Mouse (Mus musculus) myocyte (in vitro differentiated cells): ENCODE measurements around the gene Mdh1. TPM values are rescaled to one million over a fixed set of nuclear protein-coding genes. Genes with fewer than 3 reads are reported as not detected.

Source experiments
- H3K27me3 ChIP-seq: one replicate; pipeline ENCODE4 v1.6.1; 2011; ENCODE audit not compliant: control insufficient read depth, insufficient read depth, insufficient read length
- H3K36me3 ChIP-seq: one replicate; pipeline ENCODE4 v1.6.1; 2011; ENCODE audit not compliant: control insufficient read depth, insufficient read depth
- H3K4me2 ChIP-seq: one replicate; pipeline ENCODE4 v1.6.1; 2011; ENCODE audit warnings: low read depth, control low read depth
- H3K4me3 ChIP-seq: one replicate; pipeline ENCODE4 v1.5.1; 2011; ENCODE audit warnings: mild to moderate bottlenecking, control low read depth, moderate library complexity
- H3K79me2 ChIP-seq: one replicate; pipeline ENCODE4 v1.6.1; 2011; ENCODE audit not compliant: control insufficient read depth, insufficient read depth
- H3ac ChIP-seq: one replicate; pipeline ENCODE4 v1.6.1; 2011; ENCODE audit not compliant: control insufficient read depth, insufficient read length
- CEBPB ChIP-seq: IDR thresholded peaks from 2 replicates; pipeline ENCODE4 v1.6.1; 2011; ENCODE audit warnings: mild to moderate bottlenecking, moderate library complexity; ENCODE audit not compliant: poor library complexity, insufficient read depth, severe bottlenecking
- E2F4 ChIP-seq: IDR thresholded peaks from one replicate; pipeline ENCODE4 v1.6.1; 2011; ENCODE audit warnings: mild to moderate bottlenecking, control low read depth, moderate library complexity; ENCODE audit not compliant: insufficient read depth
- MAX ChIP-seq: IDR thresholded peaks from one replicate; pipeline ENCODE4 v1.6.1; 2011; ENCODE audit warnings: low read depth, mild to moderate bottlenecking, control low read depth
- MYOD1 ChIP-seq, 3 experiments: IDR thresholded peaks; one replicate each; pipeline ENCODE4 v1.6.1; 2011; ENCODE audit warnings: control low read depth in 2 of 3, low read depth in 2 of 3, mild to moderate bottlenecking in 2 of 3, moderate library complexity in 1 of 3; ENCODE audit not compliant: insufficient read length in 2 of 3, control insufficient read depth in 1 of 3
- MYOG ChIP-seq, 3 experiments: IDR thresholded peaks; one replicate each; pipeline ENCODE4 v1.6.1; 2011; ENCODE audit warnings: control low read depth in 2 of 3, low read depth in 2 of 3, mild to moderate bottlenecking in 2 of 3; ENCODE audit not compliant: insufficient read length in 2 of 3, control insufficient read depth in 1 of 3, insufficient read depth in 1 of 3
- POLR2A ChIP-seq: IDR thresholded peaks from one replicate; pipeline ENCODE4 v1.6.1; 2011; ENCODE audit warnings: low read depth, mild to moderate bottlenecking, control low read depth, moderate library complexity; ENCODE audit not compliant: insufficient read length
- POLR2AphosphoS2 ChIP-seq: IDR thresholded peaks from one replicate; pipeline ENCODE4 v1.6.1; 2011; ENCODE audit warnings: low read depth, control low read depth; ENCODE audit not compliant: insufficient read length
- REST ChIP-seq: IDR thresholded peaks from one replicate; pipeline ENCODE4 v1.6.1; 2011; ENCODE audit warnings: mild to moderate bottlenecking, control low read depth, moderate library complexity; ENCODE audit not compliant: insufficient read depth, insufficient read length
- SRF ChIP-seq: IDR thresholded peaks from one replicate; pipeline ENCODE4 v1.6.1; 2011; ENCODE audit warnings: low read depth; ENCODE audit not compliant: control insufficient read depth, insufficient read length
- TCF12 ChIP-seq: IDR thresholded peaks from one replicate; pipeline ENCODE4 v1.6.1; 2011; ENCODE audit warnings: mild to moderate bottlenecking, control low read depth; ENCODE audit not compliant: poor library complexity, insufficient read depth, severe bottlenecking
- TCF3 ChIP-seq: IDR thresholded peaks from one replicate; pipeline ENCODE4 v1.6.1; 2011; ENCODE audit warnings: low read depth, control low read depth; ENCODE audit not compliant: insufficient read length
- USF1 ChIP-seq: IDR thresholded peaks from one replicate; pipeline ENCODE4 v1.6.1; 2011; ENCODE audit warnings: low read depth, mild to moderate bottlenecking, control low read depth, moderate library complexity
- polyA plus RNA-seq: library from polyadenylated mRNA; unstranded; fragments of >200 nt; fragmentation: generic; extraction: Trizol; gene quantifications from one replicate; pipeline ENCODE4 v1.2.1, GENCODE M21; 2012; ENCODE audit warnings: missing spikeins

Gene Mdh1
- polyA plus RNA-seq, 1 experiment = 184 TPM

DNA sequence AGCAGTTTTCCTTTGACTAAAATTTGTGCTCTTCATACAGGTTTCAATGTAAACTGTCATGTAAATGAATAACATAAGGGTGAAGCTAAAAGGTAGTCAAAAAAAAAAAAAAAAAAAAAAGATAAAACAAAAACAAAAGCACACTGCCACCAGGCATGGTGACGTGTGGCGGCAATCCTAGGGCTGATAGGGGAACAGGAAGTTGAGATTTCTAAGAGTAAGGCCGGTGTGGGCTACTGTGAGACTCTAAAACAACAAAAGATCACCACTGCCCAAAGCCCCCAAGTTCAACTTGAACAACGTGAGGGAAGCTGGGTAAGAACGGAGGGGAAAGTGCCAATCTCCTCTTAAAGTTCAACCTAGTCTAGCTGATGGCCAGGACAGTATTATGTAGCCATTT is 3.2 kb downstream of the Mdh1 start:
- no peak for TF ChIP-seq TCF12
- TF ChIP-seq CEBPB = no peak
- TF ChIP-seq POLR2AphosphoS2 = no peak
- TF ChIP-seq USF1 = no peak
- TF ChIP-seq SRF = no peak
- TF ChIP-seq TCF3 = no peak
- no peak for TF ChIP-seq MYOG (IDR thresholded peaks at IDR 0.05; ENCODE audit: control insufficient read depth in 1 of 3, insufficient read depth in 1 of 3, insufficient read length in 2 of 3, low read depth in 2 of 3)
- peak overlapping the region; percentile 87 for H3K4me3 ChIP-seq
- no peak overlapping the region for H3ac ChIP-seq
- H3K79me2 ChIP-seq = peaks cover 48% of the 10 kb centered on the region
- peak overlapping the region; percentile 85 for H3K4me2 ChIP-seq
- no peaks in the 10 kb centered on the region for H3K27me3 ChIP-seq
- peaks cover 18% of the 10 kb centered on the region for H3K36me3 ChIP-seq

DNA sequence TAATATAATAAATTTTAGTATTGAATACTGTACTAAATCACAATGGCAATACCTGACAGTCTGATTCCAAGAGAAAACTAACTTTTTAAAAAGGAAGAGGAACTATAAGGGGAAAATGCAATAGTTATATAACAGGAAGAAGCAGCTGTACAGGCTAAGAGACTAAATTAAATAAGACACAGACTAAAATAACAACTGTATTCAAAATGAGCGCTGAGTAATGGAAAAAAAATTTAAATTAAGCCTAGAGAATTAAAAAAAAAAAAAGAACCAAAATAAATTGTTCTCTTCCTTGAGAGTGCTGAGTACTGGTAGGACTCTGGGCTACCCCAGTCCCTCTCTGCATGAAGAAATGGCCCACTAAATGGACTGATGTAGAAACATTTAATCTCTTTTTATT is 4.4 kb downstream of the Mdh1 start:
- Histone ChIP-seq H3ac (no peak overlapping the region), H3K36me3 (peaks cover 18% of the 10 kb centered on the region), H3K79me2 (peaks cover 48% of the 10 kb centered on the region), H3K4me2 (peak overlapping the region; percentile 35), H3K27me3 (no peaks in the 10 kb centered on the region), H3K4me3 (no peak overlapping the region)
- no peak for TF ChIP-seq MYOG (IDR thresholded peaks at IDR 0.05; ENCODE audit: control insufficient read depth in 1 of 3, insufficient read depth in 1 of 3, insufficient read length in 2 of 3, low read depth in 2 of 3)
- no peak for TF ChIP-seq CEBPB
- TF ChIP-seq TCF3 = no peak
- no peak for TF ChIP-seq TCF12
- TF ChIP-seq USF1 = no peak
- no peak for TF ChIP-seq POLR2AphosphoS2
- no peak for TF ChIP-seq MAX
- TF ChIP-seq MYOD1 (IDR thresholded peaks at IDR 0.05; ENCODE audit: control insufficient read depth in 1 of 3, insufficient read length in 2 of 3, low read depth in 2 of 3) = no peak
- TF ChIP-seq REST = no peak
- no peak for TF ChIP-seq SRF
- no peak for TF ChIP-seq POLR2A
- TF ChIP-seq E2F4 = no peak

DNA sequence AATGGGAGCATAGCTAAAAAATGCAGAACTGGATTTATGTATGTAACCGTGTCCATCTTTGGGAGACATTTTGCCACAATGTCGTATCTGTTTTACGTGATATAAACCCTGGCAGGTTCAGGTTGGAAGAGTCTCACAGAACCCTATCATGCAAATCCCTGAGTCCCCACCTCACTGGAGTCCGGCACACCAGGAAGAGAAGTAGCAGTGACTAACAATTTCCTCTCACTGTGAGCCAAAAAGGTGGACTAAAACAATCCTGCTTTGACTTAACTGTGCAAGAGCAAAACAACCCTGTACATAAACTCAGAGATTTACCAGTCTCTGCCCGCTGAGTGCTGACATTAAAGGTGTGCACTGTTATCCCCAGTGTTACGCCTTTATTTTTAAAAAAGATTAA is 5.2 kb downstream of the Mdh1 start:
- H3K4me3 ChIP-seq = no peak overlapping the region
- TF ChIP-seq MYOD1 (IDR thresholded peaks at IDR 0.05; ENCODE audit: control insufficient read depth in 1 of 3, insufficient read length in 2 of 3, low read depth in 2 of 3) (no peak), POLR2A (no peak), MYOG (IDR thresholded peaks at IDR 0.05; ENCODE audit: control insufficient read depth in 1 of 3, insufficient read depth in 1 of 3, insufficient read length in 2 of 3, low read depth in 2 of 3) (no peak), MAX (no peak), CEBPB (no peak), E2F4 (no peak), USF1 (no peak), TCF3 (no peak), POLR2AphosphoS2 (no peak), TCF12 (no peak), REST (no peak), SRF (no peak)
- peaks cover 48% of the 10 kb centered on the region for H3K79me2 ChIP-seq
- H3K27me3 ChIP-seq = no peaks in the 10 kb centered on the region
- no peak overlapping the region for H3K4me2 ChIP-seq
- no peak overlapping the region for H3ac ChIP-seq
- peaks cover 18% of the 10 kb centered on the region for H3K36me3 ChIP-seq

DNA sequence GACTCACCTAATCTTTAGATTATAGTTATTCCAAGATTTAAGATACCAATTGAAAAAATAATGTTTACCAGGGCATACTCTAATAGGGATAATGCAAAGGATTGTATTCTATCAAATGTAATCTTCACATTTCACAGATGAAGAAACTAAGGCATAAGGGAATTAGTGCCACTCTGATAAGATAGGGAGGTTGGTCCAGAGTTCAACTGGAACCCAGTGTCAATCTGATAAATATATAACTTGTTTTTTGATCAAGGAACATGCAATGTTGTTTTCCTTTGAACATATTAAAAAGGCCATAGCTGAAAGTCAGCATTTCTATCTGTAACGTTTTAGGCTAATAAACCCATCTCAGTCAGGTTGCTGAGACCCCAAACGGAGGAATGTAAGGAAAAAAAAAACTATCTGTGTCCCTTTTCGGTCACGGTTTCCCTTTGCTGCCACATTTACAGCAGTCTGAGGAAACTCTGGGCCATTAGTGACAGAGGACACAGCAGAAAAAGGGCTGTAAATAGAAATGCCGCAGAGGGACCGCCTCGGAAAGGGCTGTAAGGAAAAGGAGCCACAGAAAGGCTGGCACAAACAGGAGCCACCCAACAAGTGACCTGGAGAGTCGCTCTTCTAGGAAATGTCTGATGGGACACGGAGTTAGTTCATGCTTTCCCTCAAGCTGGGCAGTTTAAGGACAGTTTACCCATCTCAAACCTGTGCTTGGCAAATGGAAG is 7.3 kb downstream of the Mdh1 start:
- H3K27me3 ChIP-seq = no peaks in the 10 kb centered on the region
- no peak overlapping the region for H3ac ChIP-seq
- peaks cover 21% of the 10 kb centered on the region for H3K36me3 ChIP-seq
- H3K79me2 ChIP-seq = peaks cover 36% of the 10 kb centered on the region
- H3K4me3 ChIP-seq = no peak overlapping the region
- no peak for TF ChIP-seq MYOG (IDR thresholded peaks at IDR 0.05; ENCODE audit: control insufficient read depth in 1 of 3, insufficient read depth in 1 of 3, insufficient read length in 2 of 3, low read depth in 2 of 3)
- no peak overlapping the region for H3K4me2 ChIP-seq

DNA sequence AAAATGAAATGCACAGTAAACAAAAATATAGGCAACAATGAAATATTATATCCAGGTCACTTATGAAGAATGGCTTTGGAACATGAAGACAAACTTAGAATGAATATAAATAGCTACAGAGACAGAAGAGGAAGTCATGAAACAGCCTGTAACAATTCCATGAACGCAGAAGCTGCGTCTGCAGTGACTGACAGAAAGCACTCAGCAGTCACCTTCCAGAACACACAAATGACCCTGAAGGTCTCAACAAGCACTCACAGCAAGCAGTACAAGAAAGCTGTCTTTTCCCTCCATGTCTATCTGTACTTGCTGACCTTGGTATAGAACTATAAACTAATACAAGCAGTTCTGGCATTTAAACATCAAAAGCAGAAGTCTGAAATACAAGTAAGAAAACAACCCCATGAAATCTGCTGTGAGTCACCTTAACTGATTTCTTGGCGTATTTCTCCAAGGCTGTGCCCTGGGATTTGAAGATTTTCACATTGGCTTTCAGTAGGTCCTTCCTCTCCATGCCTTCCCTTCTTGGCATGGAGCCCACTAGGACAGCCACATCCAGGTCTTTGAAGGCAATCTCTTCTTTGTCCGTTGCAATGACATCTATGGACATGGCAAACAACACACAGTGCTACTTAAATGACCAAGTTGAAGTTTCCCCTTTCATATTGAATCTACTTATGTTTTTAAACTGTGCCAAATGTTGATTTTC is 8.4 kb downstream of the Mdh1 start:
- Histone ChIP-seq H3K27me3 (no peaks in the 10 kb centered on the region), H3K36me3 (peaks cover 32% of the 10 kb centered on the region), H3ac (no peak overlapping the region), H3K4me3 (no peak overlapping the region), H3K79me2 (peaks cover 25% of the 10 kb centered on the region), H3K4me2 (peak overlapping the region; percentile 4)
- TF ChIP-seq POLR2AphosphoS2 = no peak
- no peak for TF ChIP-seq REST
- no peak for TF ChIP-seq SRF
- TF ChIP-seq MAX = no peak
- no peak for TF ChIP-seq POLR2A
- TF ChIP-seq CEBPB = no peak
- TF ChIP-seq E2F4 = no peak
- TF ChIP-seq MYOG (IDR thresholded peaks at IDR 0.05; ENCODE audit: control insufficient read depth in 1 of 3, insufficient read depth in 1 of 3, insufficient read length in 2 of 3, low read depth in 2 of 3) = no peak
- TF ChIP-seq USF1 = no peak
- TF ChIP-seq TCF3 = no peak
- no peak for TF ChIP-seq TCF12
